Mouse (Mus musculus) neural tube, embryonic 11.5 days (tissue): Measurements from ENCODE around the gene Os9. TPM values are rescaled to one million over a fixed set of nuclear protein-coding genes. Genes with fewer than 3 reads are reported as not detected.

ENCODE experiments used
- ATAC-seq: fragments of 200-750 bp; cut with Nextera tagmentation; 2 replicates; pipeline ENCODE4 v1.8.0; 2017; ENCODE audit warnings: moderate number of reproducible peaks, mild to moderate bottlenecking, moderate TSS enrichment, moderate library complexity; ENCODE audit not compliant: insufficient read depth, low FRiP score, low TSS enrichment
- DNase-seq: peaks from one replicate; pipeline ENCODE4 v3.0.0-alpha.2; 2015; ENCODE audit warnings: low spot score
- H3K27ac ChIP-seq: fragments of 300-500 bp; sonication (generic); 2 replicates; pipeline ENCODE4 v1.5.1; 2014; ENCODE audit warnings: low read depth, mild to moderate bottlenecking, low read length
- H3K27me3 ChIP-seq: fragments of 300-500 bp; sonication (generic); 2 replicates; pipeline ENCODE4 v1.6.1; 2014; ENCODE audit warnings: mild to moderate bottlenecking, low read length, mixed read lengths; ENCODE audit not compliant: control insufficient read depth, insufficient read depth
- H3K36me3 ChIP-seq: fragments of 300-500 bp; sonication (generic); 2 replicates; pipeline ENCODE4 v1.6.1; 2014; ENCODE audit warnings: mild to moderate bottlenecking, low read length, moderate library complexity, mixed read lengths; ENCODE audit not compliant: control insufficient read depth, insufficient read depth
- H3K4me1 ChIP-seq: fragments of 300-500 bp; sonication (generic); 2 replicates; pipeline ENCODE4 v1.6.1; 2014; ENCODE audit warnings: low read length, mixed read lengths; ENCODE audit not compliant: control insufficient read depth, insufficient read depth
- H3K4me2 ChIP-seq: fragments of 300-500 bp; sonication (generic); 2 replicates; pipeline ENCODE4 v1.6.1; 2014; ENCODE audit warnings: low read depth, mild to moderate bottlenecking, moderate library complexity
- H3K4me3 ChIP-seq: fragments of 300-500 bp; sonication (generic); 2 replicates; pipeline ENCODE4 v1.5.1; 2014; ENCODE audit warnings: low read depth, low read length
- H3K9ac ChIP-seq: fragments of 300-500 bp; sonication (generic); 2 replicates; pipeline ENCODE4 v1.6.1; 2014; ENCODE audit warnings: mild to moderate bottlenecking, low read length
- H3K9me3 ChIP-seq: fragments of 300-500 bp; sonication (generic); 2 replicates; pipeline ENCODE4 v1.6.1; 2016; ENCODE audit warnings: low read length; ENCODE audit not compliant: control insufficient read depth
- WGBS: fragments of 180-500 bp; shearing (Covaris S2); extraction: QIAGEN DNeasy Blood & Tissue Kit; methylation state at CpG from one replicate; pipeline ENCODE4 v1.1.7; 2014; 5-methylcytosine and 5-hydroxymethylcytosine counted together
- polyA plus RNA-seq: library from polyadenylated mRNA; unstranded; fragments of >200 nt; fragmentation: Nextera tagmentation; extraction: Ambion mirVana; gene quantifications from 2 replicates; pipeline ENCODE4 v1.2.1, GENCODE M21; 2014

Os9 gene
- polyA plus RNA-seq, 1 experiment from 2014 or later = 68.9 TPM

- Histone ChIP-seq H3K27ac (no peak overlapping the region), H3K9me3 (no peaks in the 10 kb centered on the region), H3K4me2 (no peak overlapping the region), H3K9ac (no peak overlapping the region), H3K36me3 (peaks cover 9% of the 10 kb centered on the region), H3K27me3 (no peaks in the 10 kb centered on the region), H3K4me1 (peaks cover 15% of the 10 kb centered on the region), H3K4me3 (no peak overlapping the region)
- DNase-seq (no peak), ATAC-seq (no peak)
- 95% methylated on average over 11 of the region's 11 CpGs for WGBS
Measured at GRCm38 (mm10) chr10:127118470-127118869, 2.5 kb downstream of the Os9 start.

GRCm38 (mm10) chr10:127115068-127115467 is 5.9 kb downstream of the Os9 start:
- ATAC-seq = no peak
- no peak for DNase-seq
- H3K4me3 ChIP-seq = no peak overlapping the region
- no peaks in the 10 kb centered on the region for H3K9me3 ChIP-seq
- no peaks in the 10 kb centered on the region for H3K27me3 ChIP-seq
- no peak overlapping the region for H3K27ac ChIP-seq
- H3K36me3 ChIP-seq = peaks cover 9% of the 10 kb centered on the region
- H3K4me1 ChIP-seq = peaks cover under 1% of the 10 kb centered on the region; the same call in 1 of the 2 replicates
- H3K9ac ChIP-seq = no peak overlapping the region
- no peak overlapping the region for H3K4me2 ChIP-seq
- WGBS = 78% methylated on average over 2 of the region's 2 CpGs

- Histone ChIP-seq H3K9ac (no peak overlapping the region), H3K4me3 (no peak overlapping the region), H3K4me2 (no peak overlapping the region), H3K9me3 (no peaks in the 10 kb centered on the region), H3K4me1 (no peaks in the 10 kb centered on the region), H3K27ac (no peak overlapping the region), H3K27me3 (no peaks in the 10 kb centered on the region), H3K36me3 (peaks cover 9% of the 10 kb centered on the region)
- DNase-seq = no peak
- no peak for ATAC-seq
- WGBS = 88% methylated on average over 11 of the region's 11 CpGs
Measured at GRCm38 (mm10) chr10:127114408-127114807, 6.5 kb downstream of the Os9 start.

- Histone ChIP-seq H3K27ac (no peak overlapping the region), H3K4me1 (no peaks in the 10 kb centered on the region), H3K36me3 (peaks cover 3% of the 10 kb centered on the region), H3K4me3 (no peak overlapping the region), H3K27me3 (no peaks in the 10 kb centered on the region), H3K4me2 (no peak overlapping the region), H3K9ac (no peak overlapping the region), H3K9me3 (no peaks in the 10 kb centered on the region)
- ATAC-seq (no peak), DNase-seq (no peak)
- WGBS = 91% methylated on average over 15 of the region's 15 CpGs
Measured at GRCm38 (mm10) chr10:127111001-127111887, 9.7 kb downstream of the Os9 start.

GRCm38 (mm10) chr10:127108262-127108583 is 12.7 kb downstream of the Os9 start:
- no peak overlapping the region for H3K4me3 ChIP-seq
- DNase-seq = no peak
- H3K4me2 ChIP-seq = no peak overlapping the region
- no peaks in the 10 kb centered on the region; the same call in 1 of the 2 replicates for H3K36me3 ChIP-seq
- no peak overlapping the region for H3K9ac ChIP-seq
- H3K9me3 ChIP-seq = no peaks in the 10 kb centered on the region
- no peaks in the 10 kb centered on the region for H3K27me3 ChIP-seq
- no peak overlapping the region for H3K27ac ChIP-seq
- H3K4me1 ChIP-seq = no peaks in the 10 kb centered on the region
- no peak for ATAC-seq
- WGBS = 86% methylated on average over 3 of the region's 3 CpGs

- Histone ChIP-seq H3K9ac (no peak overlapping the region), H3K36me3 (no peaks in the 10 kb centered on the region; the same call in 1 of the 2 replicates), H3K9me3 (no peaks in the 10 kb centered on the region), H3K27ac (no peak overlapping the region), H3K4me2 (no peak overlapping the region), H3K27me3 (no peaks in the 10 kb centered on the region), H3K4me3 (no peak overlapping the region), H3K4me1 (no peaks in the 10 kb centered on the region)
- ATAC-seq (no peak), DNase-seq (no peak)
- 90% methylated on average over 16 of the region's 16 CpGs for WGBS
Measured at GRCm38 (mm10) chr10:127107563-127108261, 13.2 kb downstream of the Os9 start.

GRCm38 (mm10) chr10:127103631-127104030 is 17.3 kb downstream of the Os9 start:
- 88% methylated on average over 7 of the region's 7 CpGs for WGBS
- H3K27me3 ChIP-seq = no peaks in the 10 kb centered on the region
- ATAC-seq (no peak), DNase-seq (no peak)
- H3K9me3 ChIP-seq = no peaks in the 10 kb centered on the region
- no peaks in the 10 kb centered on the region for H3K4me1 ChIP-seq
- H3K36me3 ChIP-seq = peaks cover under 1% of the 10 kb centered on the region
- H3K4me2 ChIP-seq = no peak overlapping the region
- no peak overlapping the region for H3K4me3 ChIP-seq
- H3K27ac ChIP-seq = no peak overlapping the region
- H3K9ac ChIP-seq = no peak overlapping the region

- Histone ChIP-seq H3K9me3 (no peaks in the 10 kb centered on the region), H3K9ac (no peak overlapping the region), H3K4me2 (no peak overlapping the region), H3K27ac (no peak overlapping the region), H3K4me1 (no peaks in the 10 kb centered on the region), H3K4me3 (no peak overlapping the region), H3K36me3 (peaks cover 9% of the 10 kb centered on the region), H3K27me3 (no peaks in the 10 kb centered on the region)
- DNase-seq (no peak), ATAC-seq (no peak)
- WGBS = 83% methylated on average over 6 of the region's 6 CpGs
Measured at GRCm38 (mm10) chr10:127101151-127101550, 19.8 kb downstream of the Os9 start.

- Histone ChIP-seq H3K9ac (no peak overlapping the region), H3K4me1 (no peaks in the 10 kb centered on the region), H3K36me3 (peaks cover 12% of the 10 kb centered on the region), H3K4me3 (no peak overlapping the region), H3K9me3 (no peaks in the 10 kb centered on the region), H3K27me3 (no peaks in the 10 kb centered on the region), H3K27ac (no peak overlapping the region), H3K4me2 (no peak overlapping the region)
- ATAC-seq (no peak), DNase-seq (no peak)
- 89% methylated on average over 8 of the region's 8 CpGs for WGBS
Measured at GRCm38 (mm10) chr10:127100414-127100813, 20.5 kb downstream of the Os9 start.
